Mouse (Mus musculus) megakaryocyte-erythroid progenitor cell, adult 5-6 weeks (primary cell): ENCODE measurements at regions not wholly inside any gene's neighbourhood (a gene's known extent, or its start where the extent isn't known, plus 50 kb on each side); places are given as distances from the start of the nearest gene placed in this dataset.

Source experiments
- ATAC-seq: replicated peaks from 2 replicates; pipeline ENCODE4 v1.8.0; 2016; ENCODE audit warnings: mild to moderate bottlenecking, inconsistent platforms; ENCODE audit not compliant: severe bottlenecking, poor library complexity, low FRiP score, low TSS enrichment

DNA sequence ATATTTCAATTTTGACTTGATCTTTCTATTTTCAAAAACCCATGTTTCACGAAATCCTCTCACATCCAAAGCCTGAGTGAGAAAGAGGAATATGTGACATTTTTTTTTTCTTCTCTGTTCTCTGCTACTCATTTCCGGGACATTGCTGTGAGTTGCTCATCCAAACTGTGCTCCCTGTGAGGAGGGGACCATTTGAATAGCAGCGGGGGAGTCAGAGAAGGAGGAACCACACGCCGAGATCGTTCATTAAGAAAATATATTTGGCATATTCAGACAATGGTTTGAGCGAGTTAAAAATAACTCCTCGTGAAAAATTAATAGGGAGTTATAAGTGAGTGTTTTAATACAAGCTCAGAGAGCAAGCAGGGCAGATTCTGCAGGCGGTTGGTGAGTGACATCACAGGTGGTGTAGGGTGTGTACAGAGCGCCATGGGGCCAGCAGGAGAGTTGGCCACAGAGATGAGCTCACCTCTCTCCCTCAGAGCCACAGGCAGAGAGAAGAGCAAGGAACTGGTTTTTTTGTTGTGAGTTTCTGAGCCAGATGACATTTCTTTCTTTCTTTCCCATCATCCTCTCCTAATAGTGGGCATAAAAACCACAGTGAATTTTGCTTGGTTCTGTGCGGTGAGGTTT is 54.4 kb upstream of the Calcoco1 start:
- ATAC-seq: no peak

DNA sequence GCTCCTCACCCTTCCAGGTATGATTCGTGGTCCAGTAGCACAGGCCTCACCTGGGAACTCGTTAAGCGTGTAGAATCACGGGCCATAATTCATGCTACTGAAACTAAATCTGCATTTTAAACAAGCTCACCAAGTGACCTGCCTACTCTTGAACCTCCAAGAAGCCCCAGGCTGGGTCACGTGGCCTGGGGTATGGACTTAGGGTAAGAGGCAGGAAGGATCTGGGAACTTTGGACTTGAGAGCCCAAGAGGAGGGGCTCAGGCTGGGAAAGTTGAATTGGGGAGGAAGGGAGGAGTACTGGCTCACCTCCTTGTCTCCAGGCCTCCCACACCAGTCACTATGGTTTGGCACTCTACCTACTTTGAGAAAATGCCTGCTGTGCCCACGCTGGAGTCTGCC is 58.6 kb upstream of the Calcoco1 start:
- ATAC-seq: no peak

DNA sequence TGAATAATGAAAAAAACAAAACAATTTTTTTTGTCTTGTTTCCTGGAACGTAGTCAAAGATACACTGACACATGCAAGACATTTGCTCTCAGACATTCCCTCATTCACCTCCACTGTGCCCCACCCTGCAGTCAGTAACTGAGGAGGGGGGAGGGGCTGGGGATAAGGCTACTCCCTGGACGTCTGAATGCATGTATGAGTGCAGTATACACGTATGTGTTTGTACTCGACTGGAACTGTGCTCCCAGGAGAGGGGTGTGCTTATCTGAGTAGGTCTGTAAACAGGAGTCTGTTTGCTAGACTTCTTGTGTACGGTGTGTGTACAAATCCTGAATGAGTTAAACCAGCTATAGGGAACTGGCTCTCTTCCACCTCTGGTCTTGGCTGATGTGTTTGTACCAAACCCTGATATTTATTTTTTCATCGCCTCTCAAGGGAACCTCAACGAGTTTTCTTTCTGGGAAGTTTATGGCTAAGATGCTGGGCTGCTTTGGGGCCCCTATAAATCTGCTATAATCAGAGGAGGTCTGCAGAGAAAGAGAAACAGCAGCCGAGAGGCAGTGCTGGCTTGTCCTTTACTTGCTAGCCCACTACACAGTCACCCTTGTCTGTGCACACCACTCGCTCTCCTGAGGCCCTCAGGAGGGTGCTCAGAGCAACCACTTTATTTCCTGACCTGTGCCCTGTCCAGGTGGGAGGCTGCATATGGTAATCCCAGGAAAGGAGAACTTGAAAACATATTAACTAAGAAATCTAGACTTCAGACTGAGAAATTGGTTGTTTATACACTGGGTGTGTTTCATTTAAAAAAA is 61.2 kb upstream of the Calcoco1 start:
- ATAC-seq: no peak

DNA sequence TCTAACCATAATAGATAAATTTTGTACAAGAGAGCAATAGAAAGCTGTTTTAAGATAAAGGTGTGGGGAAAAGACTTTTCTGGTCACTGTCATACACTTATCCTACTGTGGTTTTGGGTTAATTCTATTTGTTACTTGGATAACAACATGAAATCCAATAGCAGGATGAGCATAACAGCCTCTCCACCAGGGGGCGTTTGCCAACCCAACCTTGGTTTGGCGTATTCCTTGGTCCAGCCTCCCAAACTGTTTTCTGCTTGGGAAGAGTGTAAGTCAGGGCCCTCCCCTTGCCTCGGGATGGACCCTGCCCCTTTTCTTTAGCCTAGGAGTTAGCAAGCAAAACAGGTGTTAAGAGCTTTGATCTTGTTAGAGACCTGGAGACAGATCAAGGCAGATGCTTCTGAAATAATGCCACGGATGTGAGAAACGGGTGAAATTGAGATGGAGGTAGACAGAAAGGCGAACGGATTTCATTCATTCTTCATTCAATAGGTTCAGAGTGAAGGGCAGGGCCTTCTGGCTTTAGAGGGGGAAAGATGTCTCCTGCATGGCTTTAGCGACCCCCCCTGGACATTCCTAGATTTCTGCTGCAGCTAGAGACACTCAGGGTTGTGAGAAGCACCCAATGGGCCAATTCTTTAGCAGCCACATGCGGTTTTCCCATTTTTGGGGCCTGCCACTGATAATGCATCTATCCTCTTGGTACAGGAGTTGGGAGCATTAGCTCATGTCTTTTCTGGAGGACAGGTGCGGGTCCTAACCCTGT is 63.3 kb upstream of the Calcoco1 start:
- peak; percentile 79; the same call in 1 of the 2 replicates for ATAC-seq

DNA sequence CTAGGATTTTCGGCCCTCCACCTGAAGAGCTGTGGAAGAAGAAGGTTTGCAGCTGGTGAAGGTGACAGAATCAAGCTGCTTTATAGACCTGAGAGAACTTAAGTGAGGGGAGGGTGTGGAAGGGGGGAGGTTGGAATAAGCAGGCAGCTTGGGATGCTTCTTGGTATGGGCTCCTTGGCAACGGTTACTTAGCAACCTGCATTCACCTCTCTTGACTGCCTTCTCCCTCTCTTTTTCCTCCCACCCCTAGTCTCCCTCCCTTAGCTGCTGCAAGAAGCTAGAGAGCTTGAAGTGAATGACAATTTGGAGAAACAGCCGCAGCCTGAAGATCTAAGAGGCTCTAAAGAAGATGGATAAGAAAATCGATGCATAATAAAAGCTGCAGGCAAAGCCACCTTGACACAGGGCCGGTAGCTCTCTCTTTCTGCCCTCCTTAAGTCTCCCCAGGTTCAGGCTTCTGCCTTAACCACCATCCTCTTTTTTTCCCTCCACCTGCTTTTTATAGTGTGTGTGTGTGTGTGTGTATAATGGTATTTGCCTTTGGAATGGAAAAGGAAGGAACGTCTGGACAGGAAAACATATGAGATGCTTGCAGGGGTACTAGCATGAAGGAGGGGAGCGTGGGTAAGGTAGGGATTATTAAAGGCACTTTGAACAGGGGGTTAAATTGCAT is 67.0 kb upstream of the Calcoco1 start:
- ATAC-seq: no peak

DNA sequence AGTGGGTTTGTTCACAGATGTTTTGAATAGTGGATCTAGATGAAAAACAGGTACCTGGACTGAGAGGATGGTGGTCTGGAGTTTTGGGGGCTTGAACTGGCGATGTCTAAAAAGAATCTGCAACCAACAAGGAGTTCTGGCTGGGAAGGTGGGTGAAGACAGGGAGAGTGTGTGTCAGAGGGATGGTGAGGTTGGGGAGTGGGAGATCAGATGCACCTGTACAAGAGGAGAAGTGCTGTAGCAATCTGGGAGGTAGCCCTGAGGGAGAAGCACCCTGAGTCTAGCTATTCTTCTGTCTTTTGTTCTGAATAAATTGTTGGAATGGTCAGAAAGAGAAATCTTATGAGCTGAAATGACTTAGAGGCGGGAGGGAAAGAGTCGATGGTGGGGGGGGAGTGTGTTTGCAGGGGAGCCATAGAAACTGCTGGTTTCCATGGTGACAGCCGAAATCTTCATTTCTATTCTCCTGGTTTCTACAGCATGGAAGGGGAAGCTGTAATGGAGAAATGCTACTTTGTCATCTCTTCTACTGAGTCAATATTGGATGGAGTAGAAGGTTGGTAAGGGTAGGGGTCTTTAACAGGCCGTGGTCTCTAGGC is 75.1 kb upstream of the Calcoco1 start:
- ATAC-seq: no peak

DNA sequence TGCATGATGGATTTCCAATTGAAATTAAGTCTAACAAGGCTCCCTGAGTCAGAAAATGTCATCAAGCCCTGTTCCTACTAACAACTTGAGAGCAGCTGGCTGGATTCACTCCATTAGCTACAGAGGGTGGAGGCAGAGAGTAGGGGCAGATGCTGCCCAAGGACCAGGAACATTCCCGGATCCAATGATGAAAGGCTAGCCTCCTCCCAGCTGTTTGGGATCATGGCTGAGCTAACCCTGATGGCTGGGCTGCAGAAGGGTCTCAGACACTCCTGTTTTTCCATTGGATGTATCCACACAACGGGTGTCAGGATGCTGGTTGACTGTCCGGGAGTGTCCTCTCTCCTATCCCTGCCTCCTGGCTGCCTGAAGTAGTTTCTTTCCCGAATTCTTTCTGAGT is 78.1 kb upstream of the Calcoco1 start:
- no peak for ATAC-seq

DNA sequence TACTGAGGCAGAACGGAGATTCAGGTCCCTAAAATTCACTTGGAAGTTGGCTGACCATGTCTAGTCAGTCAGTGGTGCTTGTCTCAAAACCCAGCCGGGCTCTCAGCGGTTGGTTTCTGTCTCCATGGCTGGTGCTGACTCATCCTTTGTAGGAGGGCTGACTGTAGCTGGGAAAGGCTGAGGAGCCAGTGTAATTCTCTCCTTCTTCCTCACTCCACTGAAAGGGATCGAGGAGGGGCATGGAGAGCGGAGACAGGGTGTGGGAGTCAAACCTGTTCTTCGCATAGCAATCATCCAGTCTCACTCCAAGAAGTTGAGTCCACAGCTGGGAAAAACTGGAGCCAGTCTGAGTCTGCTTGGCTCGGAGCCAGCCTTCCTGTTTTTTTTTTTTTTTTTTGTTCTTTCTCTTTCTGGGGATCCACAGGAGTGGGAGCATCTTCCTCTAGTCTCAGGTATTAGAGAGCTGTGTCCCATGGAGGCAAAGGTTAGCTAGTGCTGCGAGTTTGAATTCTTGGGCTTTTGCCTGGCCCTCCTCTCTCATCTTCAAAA is 80.4 kb upstream of the Calcoco1 start:
- no peak for ATAC-seq

DNA sequence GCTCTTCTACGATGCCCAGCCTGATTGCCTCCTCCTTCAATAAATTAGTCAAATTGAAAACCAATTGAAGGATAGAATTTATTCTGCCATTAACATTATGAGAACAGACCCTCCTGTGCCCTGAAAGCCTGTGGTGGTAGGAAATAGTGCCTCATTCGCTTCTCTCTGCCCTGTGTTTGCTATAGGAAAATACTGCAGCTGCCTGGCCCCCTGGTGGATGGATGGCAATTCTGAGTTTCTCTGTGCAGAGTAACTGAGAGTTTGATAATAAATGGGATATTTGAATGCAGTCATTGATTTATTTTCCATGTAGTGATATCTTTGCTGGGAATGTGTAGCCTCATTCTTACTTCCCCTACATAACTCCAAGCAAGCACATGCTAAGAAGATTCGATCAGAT is 85.4 kb upstream of the Calcoco1 start:
- ATAC-seq: no peak

DNA sequence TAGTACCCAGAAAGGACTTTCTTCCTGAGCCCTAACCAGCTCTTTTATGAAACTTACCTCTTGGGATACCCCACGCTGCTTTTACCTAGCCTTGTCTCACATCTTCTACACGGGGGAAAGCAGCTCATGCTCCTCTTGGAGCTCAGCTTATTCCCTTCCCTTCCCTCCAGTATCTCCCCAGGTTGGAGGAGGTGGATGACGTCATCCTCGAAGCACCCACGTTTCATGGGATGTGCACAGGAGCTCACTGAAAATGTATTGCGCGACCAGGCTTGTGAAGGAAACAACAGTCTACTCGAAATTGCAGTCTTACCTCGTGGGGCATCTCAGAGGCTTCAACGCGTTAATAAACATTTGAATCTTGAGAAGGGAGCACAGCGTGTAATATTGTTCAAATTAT is 97.2 kb upstream of the Calcoco1 start:
- no peak for ATAC-seq

DNA sequence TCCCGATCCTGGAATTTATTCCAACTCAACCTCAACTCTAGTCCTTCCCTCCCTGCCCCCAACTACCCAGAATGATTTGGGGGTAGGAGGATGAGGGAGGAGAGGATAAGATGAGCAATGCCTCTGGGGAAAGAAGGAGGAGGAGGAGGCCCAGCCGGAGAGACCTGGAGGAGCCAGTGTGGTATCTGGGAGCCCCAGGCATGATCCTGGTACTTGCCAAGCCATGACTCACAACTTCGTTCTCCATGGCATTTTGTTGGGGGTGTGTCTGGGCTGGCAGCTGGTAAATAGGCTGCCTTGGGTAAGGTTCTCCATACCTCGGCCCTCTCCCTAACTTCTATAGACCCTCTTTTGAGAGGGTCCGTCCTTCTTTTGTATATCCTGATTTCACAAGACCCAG is 81.2 kb upstream of the Hoxc13 start:
- ATAC-seq: no peak

DNA sequence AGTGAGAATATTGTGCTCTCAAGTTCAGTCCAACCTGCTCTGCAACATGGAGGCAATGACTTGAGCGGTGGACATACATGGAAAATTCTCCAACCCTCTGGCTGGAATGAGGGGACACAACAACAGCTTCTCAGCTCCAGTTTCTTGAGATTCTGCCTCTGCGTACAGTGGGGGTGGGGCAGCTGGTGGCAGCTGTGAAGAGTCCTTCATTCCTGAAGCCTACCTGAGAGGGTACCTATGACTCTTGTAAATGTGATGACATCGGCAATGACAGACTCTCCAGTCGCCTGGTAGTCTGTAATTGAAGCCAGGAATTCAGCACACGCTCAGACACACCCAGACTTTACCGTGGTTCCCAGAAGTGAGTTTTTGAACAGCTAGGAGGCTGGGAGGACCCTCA is 58.5 kb upstream of the Hoxc13 start:
- ATAC-seq: no peak

DNA sequence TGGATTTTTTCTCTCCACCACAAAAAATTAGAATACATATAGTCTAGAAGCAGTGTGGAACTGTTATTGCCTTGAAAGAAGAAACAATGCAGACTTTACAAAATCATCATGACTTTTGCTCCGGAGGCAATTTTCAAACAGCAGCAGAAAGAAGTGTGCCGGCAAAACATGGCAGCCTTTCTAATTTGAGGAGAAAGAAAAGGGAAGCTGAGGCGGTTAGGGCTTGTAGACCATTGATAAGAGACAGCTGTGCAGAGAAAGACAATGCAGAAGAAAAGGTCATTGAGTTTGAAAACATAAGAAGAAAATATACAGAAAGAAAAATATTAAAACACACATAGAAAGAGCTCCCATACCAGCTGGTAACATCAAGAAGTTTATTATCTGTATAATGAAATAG is 54.1 kb upstream of the Hoxc13 start:
- ATAC-seq: no peak
